Mouse (Mus musculus) CD4-positive, CD25-positive, alpha-beta regulatory T cell, adult 9 weeks (primary cell): ENCODE measurements around the gene Lrpap1. TPM values are rescaled to one million over a fixed set of nuclear protein-coding genes. Genes with fewer than 3 reads are reported as not detected.

Experiments
- polyA plus RNA-seq: library from polyadenylated mRNA; unstranded; fragments of 100-300 nt; shearing (Covaris generic); gene quantifications from one replicate; pipeline ENCODE4 v1.2.1, GENCODE M21; 2017

The Lrpap1 gene
- polyA plus RNA-seq = 93.8 TPM

GRCm38 (mm10) chr5:35104960-35105921, at the start of gene Lrpap1:
TSS of gene Lrpap1 (minus strand) at chr5:35105766.

GRCm38 (mm10) chr5:35056604-35057432, 48.7 kb downstream of the Lrpap1 start, which contains the start of gene Dok7:
TSS of gene Dok7 (plus strand) at chr5:35056766.

Other genes with a start within 250 kb of the Lrpap1 start
- gene Msantd1, start 197.8 kb downstream of the Lrpap1 start, polyA plus RNA-seq = 0.38 TPM
- gene Rgs12, start 156.3 kb downstream of the Lrpap1 start, polyA plus RNA-seq = 7.1 TPM
- 8.9 TPM for gene Hgfac, start 64.3 kb downstream of the Lrpap1 start, polyA plus RNA-seq
- gene Dok7, start 49.0 kb downstream of the Lrpap1 start, polyA plus RNA-seq = not detected
- gene Adra2c, start 172.6 kb upstream of the Lrpap1 start, polyA plus RNA-seq = not detected